Mouse (Mus musculus): ENCODE measurements around the gene Rflnb. TPM values are rescaled to one million over a fixed set of nuclear protein-coding genes. Genes with fewer than 3 reads are reported as not detected.
"Not testable (repeated sequence)": the region's sequence is repeated elsewhere in the genome, so short reads cannot be mapped to it uniquely, and the experiment has no call there.

Gene Rflnb
- polyA plus RNA-seq, 1 experiment from 2014 or later = 42.8 TPM

DNA sequence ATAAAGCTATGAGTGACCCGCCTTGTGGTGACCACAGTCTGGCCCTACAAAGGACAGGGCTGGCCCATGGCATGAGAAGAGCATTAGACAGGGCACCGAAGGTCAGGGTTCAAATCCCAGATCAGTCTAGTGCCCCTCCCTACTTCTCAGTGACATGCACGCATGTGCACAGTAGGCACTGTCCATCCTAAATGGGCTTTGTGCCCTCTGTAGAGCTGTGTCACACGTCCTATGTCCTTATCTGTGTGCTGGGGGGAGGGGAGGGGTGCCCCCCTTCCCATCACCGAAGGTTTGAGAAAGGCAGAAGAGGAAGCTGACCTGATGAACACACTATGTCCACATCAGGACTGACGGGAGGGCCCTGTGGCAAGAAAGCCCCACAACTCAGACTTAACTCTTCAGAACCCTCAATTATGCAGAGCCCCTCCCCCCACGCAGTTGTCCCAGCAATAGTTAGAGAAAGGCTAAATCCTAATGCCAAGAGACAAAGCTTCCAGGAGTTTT lies 2.5 kb downstream of the Rflnb start:
- Histone ChIP-seq H3K27me3 (ENCODE audit: control insufficient read depth, insufficient read depth, low read depth, low read length) (no peaks in the 10 kb centered on the region), H3K4me1 (replicated peaks; ENCODE audit: control insufficient read depth, insufficient read depth, low read length) (peaks cover 24% of the 10 kb centered on the region), H3K27ac (ENCODE audit: low read length) (no peak overlapping the region), H3K9me3 (ENCODE audit: control insufficient read depth, low read length) (no peaks in the 10 kb centered on the region), H3K36me3 (ENCODE audit: control insufficient read depth, insufficient read depth, low read length) (peaks cover 5% of the 10 kb centered on the region; the same call in 1 of the 2 replicates), H3K4me2 (ENCODE audit: low read depth, low read length) (0 out of 2 replicates have a peak overlapping the region, but pooled peaks have one; percentile 78), H3K9ac (ENCODE audit: low read length) (no peak overlapping the region), H3K4me3 (ENCODE audit: low read length) (peak overlapping the region; percentile 86)
- 54% methylated on average over 7 of the region's 7 CpGs for WGBS
- no peak for ATAC-seq (ENCODE audit: low read depth)

- no peak overlapping the region for H3K4me2 ChIP-seq (ENCODE audit: low read depth, low read length)
- no peak for ATAC-seq (ENCODE audit: low read depth)
- no peaks in the 10 kb centered on the region for H3K9me3 ChIP-seq (ENCODE audit: control insufficient read depth, low read length)
- H3K4me3 ChIP-seq (ENCODE audit: low read length) = no peak overlapping the region
- WGBS = 65% methylated on average over 9 of the region's 9 CpGs
- peaks cover 5% of the 10 kb centered on the region; the same call in 1 of the 2 replicates for H3K36me3 ChIP-seq (ENCODE audit: control insufficient read depth, insufficient read depth, low read length)
- no peak overlapping the region for H3K27ac ChIP-seq (ENCODE audit: low read length)
- H3K4me1 ChIP-seq (replicated peaks; ENCODE audit: control insufficient read depth, insufficient read depth, low read length) = peaks cover 11% of the 10 kb centered on the region
- H3K9ac ChIP-seq (ENCODE audit: low read length) = no peak overlapping the region
- H3K27me3 ChIP-seq (ENCODE audit: control insufficient read depth, insufficient read depth, low read depth, low read length) = no peaks in the 10 kb centered on the region
Measured at GRCm38 (mm10) chr11:76020916-76021315, 6.7 kb downstream of the Rflnb start.

GRCm38 (mm10) chr11:76019879-76020278 lies 7.7 kb downstream of the Rflnb start:
- Histone ChIP-seq H3K4me2 (ENCODE audit: low read depth, low read length) (no peak overlapping the region), H3K27ac (ENCODE audit: low read length) (no peak overlapping the region), H3K9ac (ENCODE audit: low read length) (no peak overlapping the region), H3K4me1 (replicated peaks; ENCODE audit: control insufficient read depth, insufficient read depth, low read length) (peaks cover 4% of the 10 kb centered on the region), H3K4me3 (ENCODE audit: low read length) (no peak overlapping the region), H3K27me3 (ENCODE audit: control insufficient read depth, insufficient read depth, low read depth, low read length) (no peaks in the 10 kb centered on the region), H3K36me3 (ENCODE audit: control insufficient read depth, insufficient read depth, low read length) (peaks cover 5% of the 10 kb centered on the region; the same call in 1 of the 2 replicates), H3K9me3 (ENCODE audit: control insufficient read depth, low read length) (no peaks in the 10 kb centered on the region)
- no peak for ATAC-seq (ENCODE audit: low read depth)
- WGBS = 76% methylated on average over 4 of the region's 4 CpGs

- Histone ChIP-seq H3K4me1 (replicated peaks; ENCODE audit: control insufficient read depth, insufficient read depth, low read length) (peaks cover 5% of the 10 kb centered on the region), H3K4me3 (ENCODE audit: low read length) (no peak overlapping the region), H3K9me3 (ENCODE audit: control insufficient read depth, low read length) (no peaks in the 10 kb centered on the region), H3K4me2 (ENCODE audit: low read depth, low read length) (no peak overlapping the region), H3K36me3 (ENCODE audit: control insufficient read depth, insufficient read depth, low read length) (no peaks in the 10 kb centered on the region), H3K27ac (ENCODE audit: low read length) (no peak overlapping the region), H3K27me3 (ENCODE audit: control insufficient read depth, insufficient read depth, low read depth, low read length) (no peaks in the 10 kb centered on the region), H3K9ac (ENCODE audit: low read length) (no peak overlapping the region; the same call in 1 of the 2 replicates)
- WGBS = 66% methylated on average over 4 of the region's 4 CpGs
- ATAC-seq (ENCODE audit: low read depth) = no peak
Measured at GRCm38 (mm10) chr11:76015814-76016213, 11.8 kb downstream of the Rflnb start.

DNA sequence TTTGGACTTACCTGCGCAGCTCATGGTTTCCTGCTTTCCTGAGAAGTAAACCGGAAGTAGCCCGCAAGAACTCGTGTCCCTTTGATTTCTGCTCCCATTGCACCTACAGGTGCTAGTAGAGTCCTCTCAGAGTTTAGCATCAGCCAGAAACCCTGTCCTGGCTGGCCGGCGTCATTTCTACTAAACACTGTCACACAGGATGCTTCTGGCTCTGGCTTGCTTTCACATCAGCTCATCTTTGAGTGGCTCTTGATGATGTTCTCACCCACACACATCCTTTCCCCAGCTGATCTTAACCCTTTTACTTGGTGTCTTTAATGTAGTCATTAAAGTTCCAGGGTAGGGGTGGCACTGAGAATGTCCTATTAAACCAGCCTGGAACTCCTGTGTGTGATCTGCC lies 12.3 kb downstream of the Rflnb start:
- no peak overlapping the region for H3K4me2 ChIP-seq (ENCODE audit: low read depth, low read length)
- H3K9ac ChIP-seq (ENCODE audit: low read length) = no peak overlapping the region
- no peak overlapping the region for H3K27ac ChIP-seq (ENCODE audit: low read length)
- no peaks in the 10 kb centered on the region for H3K36me3 ChIP-seq (ENCODE audit: control insufficient read depth, insufficient read depth, low read length)
- H3K9me3 ChIP-seq (ENCODE audit: control insufficient read depth, low read length) = no peaks in the 10 kb centered on the region
- H3K4me3 ChIP-seq (ENCODE audit: low read length) = no peak overlapping the region
- H3K27me3 ChIP-seq (ENCODE audit: control insufficient read depth, insufficient read depth, low read depth, low read length) = no peaks in the 10 kb centered on the region
- ATAC-seq (ENCODE audit: low read depth) = no peak
- WGBS = 78% methylated on average over 6 of the region's 6 CpGs
- peaks cover 5% of the 10 kb centered on the region for H3K4me1 ChIP-seq (replicated peaks; ENCODE audit: control insufficient read depth, insufficient read depth, low read length)

- 51% methylated on average over 9 of the region's 9 CpGs for WGBS
- peak; percentile 80; the same call in 1 of the 2 replicates for ATAC-seq (ENCODE audit: low read depth)
- H3K4me1 ChIP-seq (replicated peaks; ENCODE audit: control insufficient read depth, insufficient read depth, low read length) = peaks cover 5% of the 10 kb centered on the region
- no peaks in the 10 kb centered on the region for H3K36me3 ChIP-seq (ENCODE audit: control insufficient read depth, insufficient read depth, low read length)
- no peaks in the 10 kb centered on the region for H3K9me3 ChIP-seq (ENCODE audit: control insufficient read depth, low read length)
- no peaks in the 10 kb centered on the region for H3K27me3 ChIP-seq (ENCODE audit: control insufficient read depth, insufficient read depth, low read depth, low read length)
- H3K4me2 ChIP-seq (ENCODE audit: low read depth, low read length) = no peak overlapping the region
- no peak overlapping the region for H3K9ac ChIP-seq (ENCODE audit: low read length)
- H3K27ac ChIP-seq (ENCODE audit: low read length) = peak overlapping the region; percentile 72
- no peak overlapping the region for H3K4me3 ChIP-seq (ENCODE audit: low read length)
Measured at GRCm38 (mm10) chr11:76010838-76011624, 16.6 kb downstream of the Rflnb start.

- H3K27me3 ChIP-seq (ENCODE audit: control insufficient read depth, insufficient read depth, low read depth, low read length) = no peaks in the 10 kb centered on the region
Measured at GRCm38 (mm10) chr11:76009101-76009500, 18.5 kb downstream of the Rflnb start.

DNA sequence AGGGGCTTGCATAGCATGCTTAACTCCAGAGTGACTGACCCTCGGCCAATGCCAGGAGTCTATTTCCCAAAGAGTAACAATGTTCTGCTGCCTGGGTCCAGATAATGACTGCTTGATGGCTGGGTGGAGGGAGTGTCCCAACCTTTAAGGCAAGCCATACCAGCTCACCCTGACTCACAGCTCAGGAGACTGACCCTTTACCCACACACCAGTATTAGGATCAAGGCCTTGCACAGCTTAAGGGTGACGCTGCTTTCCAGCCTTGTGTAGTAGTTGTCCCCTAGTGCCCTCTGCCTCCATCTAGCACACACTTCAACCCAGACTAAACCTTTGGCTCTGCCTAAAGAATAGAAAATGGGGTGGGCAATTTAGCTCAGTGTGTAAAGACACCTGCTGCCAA lies 19.4 kb downstream of the Rflnb start:
- Histone ChIP-seq H3K27ac (ENCODE audit: low read length) (no peak overlapping the region), H3K36me3 (ENCODE audit: control insufficient read depth, insufficient read depth, low read length) (no peaks in the 10 kb centered on the region), H3K4me1 (replicated peaks; ENCODE audit: control insufficient read depth, insufficient read depth, low read length) (no peaks in the 10 kb centered on the region), H3K4me3 (ENCODE audit: low read length) (no peak overlapping the region), H3K27me3 (ENCODE audit: control insufficient read depth, insufficient read depth, low read depth, low read length) (no peaks in the 10 kb centered on the region), H3K9me3 (ENCODE audit: control insufficient read depth, low read length) (no peaks in the 10 kb centered on the region), H3K9ac (ENCODE audit: low read length) (no peak overlapping the region), H3K4me2 (ENCODE audit: low read depth, low read length) (no peak overlapping the region)
- ATAC-seq (ENCODE audit: low read depth) = no peak
- WGBS = 85% methylated on average over 2 of the region's 2 CpGs

More at GRCm38 (mm10) chr11:76009101-76009500, 18.5 kb downstream of the Rflnb start:
- H3K4me2 ChIP-seq (ENCODE audit: low read depth, low read length) = no peak overlapping the region
- H3K4me1 ChIP-seq (replicated peaks; ENCODE audit: control insufficient read depth, insufficient read depth, low read length) = no peaks in the 10 kb centered on the region
- no peak for ATAC-seq (ENCODE audit: low read depth)
- 78% methylated on average over 6 of the region's 6 CpGs for WGBS
- H3K9ac ChIP-seq (ENCODE audit: low read length) = no peak overlapping the region
- H3K9me3 ChIP-seq (ENCODE audit: control insufficient read depth, low read length) = no peaks in the 10 kb centered on the region
- no peaks in the 10 kb centered on the region for H3K36me3 ChIP-seq (ENCODE audit: control insufficient read depth, insufficient read depth, low read length)
- H3K4me3 ChIP-seq (ENCODE audit: low read length) = no peak overlapping the region
- no peak overlapping the region for H3K27ac ChIP-seq (ENCODE audit: low read length)

DNA sequence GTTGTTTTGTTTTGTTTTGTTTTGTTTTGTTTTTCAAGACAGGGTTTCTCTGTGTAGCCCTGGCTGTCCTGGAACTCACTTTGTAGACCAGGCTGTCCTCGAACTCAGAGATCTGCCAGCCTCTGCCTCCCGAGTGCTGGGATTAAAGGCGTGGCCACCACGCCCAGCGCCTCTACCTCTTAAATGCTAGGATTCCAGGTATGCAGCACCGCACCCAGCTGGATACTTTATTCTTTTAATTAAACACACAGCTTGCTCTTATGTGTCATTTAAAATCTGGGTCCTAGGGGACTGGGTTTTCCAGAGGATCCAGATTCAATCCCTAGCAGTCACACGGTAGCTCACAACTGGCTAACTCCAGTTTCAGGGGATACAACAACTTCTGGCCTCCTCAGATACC lies 23.3 kb downstream of the Rflnb start:
- not testable (repeated sequence) for H3K27me3 ChIP-seq (ENCODE audit: control insufficient read depth, insufficient read depth, low read depth, low read length); ATAC-seq (ENCODE audit: low read depth); H3K36me3 ChIP-seq (ENCODE audit: control insufficient read depth, insufficient read depth, low read length); H3K9me3 ChIP-seq (ENCODE audit: control insufficient read depth, low read length); H3K4me1 ChIP-seq (replicated peaks; ENCODE audit: control insufficient read depth, insufficient read depth, low read length); H3K4me2 ChIP-seq (ENCODE audit: low read depth, low read length); H3K27ac ChIP-seq (ENCODE audit: low read length); H3K9ac ChIP-seq (ENCODE audit: low read length); H3K4me3 ChIP-seq (ENCODE audit: low read length)
- 90% methylated on average over 7 of the region's 7 CpGs for WGBS

All from lung, embryonic 16.5 days (tissue).